8 mouse cellular contexts compared by ENCODE assay signal in the genomic region with DNA sequence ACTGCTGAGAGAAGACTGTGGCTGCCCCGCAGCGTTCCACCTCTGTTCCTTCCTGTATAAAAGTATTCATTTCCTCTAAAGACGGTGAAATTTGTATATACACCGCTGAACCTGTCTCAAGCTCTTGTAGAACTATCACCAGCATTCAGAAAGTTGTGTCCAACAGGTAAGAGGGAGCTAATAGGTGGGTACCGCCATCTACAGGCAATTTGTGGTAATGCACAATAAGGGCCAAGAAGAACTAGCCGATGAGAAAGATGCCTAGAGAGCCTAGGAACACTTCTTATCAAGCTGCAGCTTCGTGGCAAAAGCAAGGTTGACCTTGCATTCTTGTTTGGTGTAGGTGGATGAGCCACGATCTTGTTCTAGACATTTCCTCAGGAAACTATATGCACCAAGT.
DNase-seq lines count a peak whose midpoint lies in the region; ATAC-seq and TF ChIP-seq lines count a peak whose summit lies in the region.

No protein-coding gene starts in this region.

- H3K4me3 ChIP-seq in hindbrain, embryonic 11.5 days (ENCODE audit: low read depth, low read length): no peak overlapping the region
- no peak overlapping the region for H3K4me3 ChIP-seq in hindbrain, embryonic 12.5 days
- no peak overlapping the region for H3K4me3 ChIP-seq in heart, embryonic 10.5 days
- H3K4me3 ChIP-seq in lung, postnatal 0 days (ENCODE audit: low read depth, low read length): no peak overlapping the region

- H3K27me3 ChIP-seq in hindbrain, embryonic 11.5 days (ENCODE audit: control insufficient read depth, insufficient read depth, low read length): no peaks in the 10 kb centered on the region
- no peaks in the 10 kb centered on the region for H3K27me3 ChIP-seq in hindbrain, embryonic 12.5 days
- no peaks in the 10 kb centered on the region for H3K27me3 ChIP-seq in Patski
- H3K27me3 ChIP-seq in heart, embryonic 10.5 days (ENCODE audit: insufficient read depth, poor library complexity, severe bottlenecking): no peaks in the 10 kb centered on the region
- no peaks in the 10 kb centered on the region for H3K27me3 ChIP-seq in lung, postnatal 0 days (replicated peaks; ENCODE audit: insufficient read depth, low read length)

- CTCF ChIA-PET in Patski (lab: Charles Lee): interaction anchor here (0.7 to 2.3 kb wide), 10 partner anchors 11 to 268 kb away, joined by 3 to 26 read pairs (median 4); no protein-coding TSS in a partner anchor

- ATAC-seq in hindbrain, embryonic 11.5 days (ENCODE audit: low FRiP score): no peak
- ATAC-seq in hindbrain, embryonic 12.5 days (ENCODE audit: low FRiP score): no peak
- no peak for ATAC-seq in Patski
- ATAC-seq in common myeloid progenitor, adult 5-6 weeks (replicated peaks; ENCODE audit: low read depth, poor library complexity, severe bottlenecking): peak; percentile 76
- no peak for ATAC-seq in lung, postnatal 0 days

- H3K4me1 ChIP-seq in hindbrain, embryonic 11.5 days (replicated peaks; ENCODE audit: control insufficient read depth, insufficient read depth, low read length): no peaks in the 10 kb centered on the region
- H3K4me1 ChIP-seq in hindbrain, embryonic 12.5 days: no peaks in the 10 kb centered on the region
- H3K4me1 ChIP-seq in heart, embryonic 10.5 days: peaks cover 24% of the 10 kb centered on the region
- no peaks in the 10 kb centered on the region for H3K4me1 ChIP-seq in lung, postnatal 0 days (ENCODE audit: insufficient read depth, low read depth, low read length)

- no peaks in the 10 kb centered on the region for H3K9me3 ChIP-seq in hindbrain, embryonic 11.5 days (ENCODE audit: control insufficient read depth, low read length)
- H3K9me3 ChIP-seq in hindbrain, embryonic 12.5 days (replicated peaks): no peaks in the 10 kb centered on the region
- H3K9me3 ChIP-seq in heart, embryonic 10.5 days: no peaks in the 10 kb centered on the region
- H3K9me3 ChIP-seq in lung, postnatal 0 days (ENCODE audit: low read length): no peaks in the 10 kb centered on the region

- H3K4me2 ChIP-seq in hindbrain, embryonic 11.5 days (replicated peaks; ENCODE audit: low read depth, low read length): no peak overlapping the region
- no peak overlapping the region for H3K4me2 ChIP-seq in hindbrain, embryonic 12.5 days (replicated peaks)
- H3K4me2 ChIP-seq in lung, postnatal 0 days (replicated peaks; ENCODE audit: low read depth, low read length): no peak overlapping the region

- peak; percentile 94 for TF ChIP-seq CTCF in Patski (IDR thresholded peaks at IDR 0.05)
- TF ChIP-seq CTCF in lung, postnatal 0 days (IDR thresholded peaks at IDR 0.05): peak; percentile 95

- peak; percentile 83 for DNase-seq in hindbrain, embryonic 11.5 days (ENCODE audit: low spot score)
- no peak for DNase-seq in Patski (ENCODE audit: low read depth, low spot score)
- peak; percentile 78 for DNase-seq in heart, embryonic 10.5 days (ENCODE audit: low spot score)
- peak; percentile 13 for DNase-seq in large intestine, adult 2 months (ENCODE audit: low read depth, low spot score)
- DNase-seq in lung, postnatal 0 days (ENCODE audit: low spot score): peak; percentile 66
- peak; percentile 26 for DNase-seq in right cerebral cortex, postnatal 25 days

- 8% methylated on average over 8 of the region's 8 CpGs for WGBS in hindbrain, embryonic 11.5 days
- 10% methylated on average over 8 of the region's 8 CpGs for WGBS in hindbrain, embryonic 12.5 days
- 5% methylated on average over 8 of the region's 8 CpGs for WGBS in heart, embryonic 10.5 days
- 8% methylated on average over 8 of the region's 8 CpGs for WGBS in large intestine, adult 2 months
- whole genome bisulfite sequencing in lung, postnatal 0 days: 6% methylated on average over 8 of the region's 8 CpGs

- in situ Hi-C loops in Patski (cut with MboI; ENCODE audit: low pct_unique_long_range_greater_than_20kb): loop anchor here (10.0 to 25.0 kb wide), 3 partner anchors 93 to 890 kb away; no protein-coding TSS in a partner anchor

- no peak overlapping the region for H3K27ac ChIP-seq in hindbrain, embryonic 11.5 days (ENCODE audit: low read depth, low read length)
- H3K27ac ChIP-seq in hindbrain, embryonic 12.5 days: no peak overlapping the region
- H3K27ac ChIP-seq in heart, embryonic 10.5 days: peak overlapping the region; percentile 47; the same call in 1 of the 2 replicates
- no peak overlapping the region for H3K27ac ChIP-seq in lung, postnatal 0 days (ENCODE audit: low read length)

- no peak for TF ChIP-seq EP300 in lung, postnatal 0 days (IDR thresholded peaks at IDR 0.05)

- H3K36me3 ChIP-seq in hindbrain, embryonic 11.5 days (ENCODE audit: control insufficient read depth, insufficient read depth, low read length): no peaks in the 10 kb centered on the region
- H3K36me3 ChIP-seq in hindbrain, embryonic 12.5 days: no peaks in the 10 kb centered on the region
- no peaks in the 10 kb centered on the region for H3K36me3 ChIP-seq in heart, embryonic 10.5 days
- H3K36me3 ChIP-seq in lung, postnatal 0 days (ENCODE audit: insufficient read depth, low read length): no peaks in the 10 kb centered on the region

- no peak overlapping the region for H3K9ac ChIP-seq in hindbrain, embryonic 11.5 days (ENCODE audit: low read depth, low read length)
- no peak overlapping the region for H3K9ac ChIP-seq in hindbrain, embryonic 12.5 days
- no peak overlapping the region for H3K9ac ChIP-seq in lung, postnatal 0 days (replicated peaks; ENCODE audit: low read depth)

- POLR2A ChIA-PET in Patski (lab: Charles Lee): no interaction called here
